Mouse (Mus musculus) urinary bladder, postnatal 36 days (tissue): Measurements from ENCODE around the gene Fam198a.

Source experiments
- DNase-seq, 2 experiments: peaks; one replicate each; pipeline ENCODE4 v3.0.0; 2022; ENCODE audit warnings: low spot score in 2 of 2, mixed read lengths in 1 of 2

The Fam198a gene

GRCm38 (mm10) chr9:121926634-121927405, 24.0 kb upstream of the Fam198a start:
- DNase-seq = no peak

GRCm38 (mm10) chr9:121927721-121928120, 23.1 kb upstream of the Fam198a start:
- no peak for DNase-seq

GRCm38 (mm10) chr9:121928498-121928897, 22.3 kb upstream of the Fam198a start:
- peak in 1 of 2 experiments; percentile 25 for DNase-seq

- no peak for DNase-seq
Observed at GRCm38 (mm10) chr9:121934856-121935255, 15.9 kb upstream of the Fam198a start.

DNA sequence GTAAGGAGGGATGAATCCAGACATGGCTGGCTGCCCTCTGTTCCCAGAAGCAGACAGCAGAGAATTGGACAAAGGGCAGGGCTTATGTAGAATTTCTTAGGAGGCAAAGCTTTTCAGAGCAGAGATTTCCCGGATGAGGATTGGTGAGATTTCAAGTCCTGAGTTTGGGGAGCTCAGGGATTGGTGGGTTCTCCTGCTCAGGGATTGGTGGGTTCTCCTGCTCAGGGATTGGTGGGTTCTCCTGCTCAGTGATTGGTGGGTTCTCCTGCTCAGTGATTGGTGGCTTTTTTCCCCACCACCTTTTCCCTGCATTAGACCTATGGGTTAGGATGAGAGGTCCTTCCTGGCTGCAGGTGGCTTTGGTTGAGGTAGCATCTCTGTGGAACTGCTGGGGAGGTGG, 13.8 kb upstream of the Fam198a start:
- no peak for DNase-seq

- DNase-seq = no peak
Observed at GRCm38 (mm10) chr9:121937451-121937864, 13.3 kb upstream of the Fam198a start.

- DNase-seq = no peak
Observed at GRCm38 (mm10) chr9:121937944-121938355, 12.8 kb upstream of the Fam198a start.

- no peak for DNase-seq
Observed at GRCm38 (mm10) chr9:121943005-121943404, 7.8 kb upstream of the Fam198a start.

DNA sequence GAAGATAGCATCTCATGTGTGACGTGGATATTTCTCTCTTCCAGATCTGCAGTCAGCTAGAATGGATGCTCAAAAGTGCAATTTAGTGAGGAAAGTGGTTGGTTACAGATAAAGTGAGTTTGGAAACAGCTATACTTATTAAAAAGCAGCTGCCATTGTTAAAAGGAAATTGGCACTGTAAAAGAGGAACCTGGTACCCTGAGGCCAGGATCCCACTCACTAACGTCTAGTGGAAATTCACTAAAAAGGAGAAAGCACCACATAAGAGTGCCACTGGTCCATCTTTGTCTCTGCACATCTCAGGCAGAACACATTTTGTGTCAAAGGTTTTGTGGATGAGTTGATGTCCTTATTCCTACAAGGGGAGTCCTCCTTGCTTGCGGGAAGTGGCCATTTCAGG, 7.2 kb upstream of the Fam198a start:
- DNase-seq = no peak

DNA sequence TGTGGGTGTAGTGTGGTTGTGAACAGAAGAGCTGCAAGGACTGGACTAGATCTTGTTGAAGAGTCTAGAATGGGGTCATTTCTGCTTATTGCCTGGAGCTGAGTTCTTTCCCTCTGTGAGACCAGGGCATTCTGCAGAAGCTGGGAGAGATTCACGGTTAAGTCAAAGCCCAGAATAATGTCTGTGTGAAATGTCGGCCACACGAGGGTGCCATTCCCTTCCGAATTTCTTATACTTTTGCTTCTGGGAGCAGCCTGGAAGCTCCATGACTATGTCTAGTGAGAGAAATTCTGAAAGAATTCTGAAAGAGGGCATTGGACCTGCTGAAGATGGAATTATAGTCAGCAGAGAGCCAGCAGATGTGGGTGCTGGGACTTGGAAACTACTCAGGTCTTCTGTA, 3.0 kb upstream of the Fam198a start:
- peak; percentile 51 to 67 for DNase-seq

DNA sequence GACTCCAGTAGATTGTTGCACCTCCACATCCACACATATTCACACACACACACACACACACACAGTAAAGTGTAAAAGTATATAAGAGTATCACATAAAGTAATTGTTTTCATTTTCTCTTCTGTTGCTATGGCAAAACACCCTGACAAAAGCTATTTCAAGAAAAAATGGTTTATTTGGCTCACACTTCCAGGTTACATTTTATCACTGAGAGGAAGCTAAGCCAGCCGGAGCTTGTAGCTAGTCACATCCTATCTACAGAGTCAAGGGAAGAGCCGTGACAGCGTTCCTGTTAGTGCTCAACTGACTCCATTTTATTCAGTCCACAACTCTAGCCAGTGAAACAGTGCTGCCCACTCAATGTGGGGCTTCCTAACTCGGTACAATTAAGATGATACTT, 2.4 kb upstream of the Fam198a start:
- no peak for DNase-seq

GRCm38 (mm10) chr9:121951114-121951423, 281 bp downstream of the Fam198a start:
- no peak for DNase-seq

DNA sequence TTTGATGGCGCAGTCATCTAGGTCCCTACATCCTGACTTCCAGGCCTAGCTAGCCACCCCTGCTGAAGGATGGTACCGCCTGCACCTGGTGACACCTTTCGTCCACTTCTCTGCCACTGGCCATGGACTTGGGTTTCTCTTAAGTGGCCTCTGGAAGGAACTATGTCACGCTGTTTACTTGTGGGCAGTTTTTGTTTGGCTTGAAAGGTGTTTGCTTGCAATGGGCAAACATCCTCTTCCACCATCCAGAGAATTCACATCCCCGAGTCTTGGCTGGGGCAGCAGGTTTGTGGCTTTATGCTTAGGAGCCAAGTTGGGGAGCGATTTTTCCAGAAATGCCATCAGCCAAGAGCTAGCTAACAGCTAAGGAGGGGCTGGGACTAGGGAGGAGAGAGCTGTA, 1.8 kb downstream of the Fam198a start:
- DNase-seq = no peak

DNA sequence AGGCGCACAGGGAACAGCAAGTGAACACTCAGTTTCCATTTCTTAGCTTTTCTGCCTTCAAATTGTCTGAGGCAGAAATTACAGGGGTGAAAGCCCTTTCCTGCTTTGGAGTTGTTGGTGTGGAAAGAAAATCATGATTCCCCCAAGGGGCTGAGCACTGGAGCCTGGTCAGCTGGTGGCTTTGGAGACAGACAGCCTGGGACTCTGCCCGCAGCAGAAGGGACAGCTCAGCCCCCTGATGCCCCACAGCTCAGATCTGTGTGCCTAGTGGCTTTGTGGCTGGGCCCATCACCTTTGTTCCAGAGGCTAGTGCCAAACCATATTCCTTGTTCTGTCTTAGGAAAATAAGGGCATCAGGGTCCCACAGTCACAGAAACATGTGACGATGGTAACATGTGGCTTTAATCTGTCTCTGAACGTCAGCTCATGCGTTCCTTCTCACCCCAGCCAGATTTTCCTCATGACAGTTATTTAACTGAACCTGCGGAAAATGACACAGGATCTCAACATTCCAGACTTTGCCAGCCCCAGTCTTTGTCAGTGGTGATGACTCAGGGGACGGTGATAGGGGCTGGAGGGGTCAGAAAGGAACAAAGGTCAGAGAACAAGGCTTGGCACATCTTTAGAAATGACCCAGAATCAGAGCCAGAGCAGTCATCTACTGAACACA, 9.3 kb downstream of the Fam198a start:
- DNase-seq = no peak

DNA sequence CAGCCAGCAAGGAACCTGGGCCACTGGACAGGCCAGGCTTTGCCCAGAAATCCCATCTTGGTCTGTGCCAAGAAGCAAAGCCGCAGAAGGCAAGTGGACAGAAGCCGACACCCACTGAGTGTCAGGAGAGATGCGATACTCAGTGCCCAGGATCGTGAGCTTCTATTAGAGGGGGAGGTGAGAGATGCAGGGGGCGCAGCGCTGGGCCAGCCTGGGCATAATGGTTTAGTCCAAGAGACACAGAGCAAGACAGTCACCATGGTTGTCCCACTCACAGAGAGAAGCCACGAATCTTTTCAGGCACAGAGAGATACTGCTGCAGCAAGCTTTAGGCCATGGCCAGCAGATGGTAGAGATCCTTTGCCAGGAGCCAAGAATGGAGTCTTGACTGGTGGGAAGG, 14.2 kb downstream of the Fam198a start:
- no peak for DNase-seq

DNA sequence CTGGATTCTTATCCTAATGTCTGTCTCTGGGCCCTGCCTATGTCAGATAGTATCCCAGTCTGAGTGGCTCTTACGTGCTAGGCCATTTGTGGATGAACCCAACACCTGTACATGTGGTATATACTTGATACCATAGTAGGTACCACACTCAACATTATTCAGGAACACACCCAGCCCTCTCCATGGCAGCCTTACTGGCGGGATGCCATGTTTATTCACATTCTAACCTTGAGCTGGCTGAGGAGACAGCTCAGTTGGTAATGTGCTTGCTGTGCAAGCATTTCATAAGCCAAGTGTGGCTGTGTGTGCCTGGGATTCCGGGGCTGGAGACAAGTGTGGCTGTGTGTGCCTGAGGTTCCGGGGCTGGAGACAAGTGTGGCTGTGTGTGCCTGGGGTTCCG, 17.5 kb downstream of the Fam198a start:
- no peak for DNase-seq

- no peak for DNase-seq
Observed at GRCm38 (mm10) chr9:121969841-121970381, 19.1 kb downstream of the Fam198a start.

DNA sequence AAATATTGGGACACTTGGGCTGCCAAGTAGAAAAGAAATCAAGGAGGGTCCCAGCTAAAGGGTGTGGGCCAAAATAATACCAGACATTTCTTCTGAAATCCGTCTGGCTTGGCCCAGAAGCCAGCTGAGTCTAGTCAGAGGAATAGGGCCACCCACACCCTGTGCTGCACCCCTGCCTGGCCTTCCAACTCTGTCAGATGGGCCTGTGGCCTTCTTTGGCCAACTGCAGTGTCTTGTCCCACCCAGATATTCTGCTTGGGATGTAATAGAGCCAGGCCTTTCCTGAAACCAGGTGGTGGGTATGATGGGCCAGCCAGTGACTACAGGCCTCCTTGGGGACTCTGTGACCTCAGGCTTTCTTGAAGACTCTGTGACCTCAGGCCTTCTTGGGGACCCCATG, 22.4 kb downstream of the Fam198a start:
- peak in 1 of 2 experiments; percentile 24 for DNase-seq

DNA sequence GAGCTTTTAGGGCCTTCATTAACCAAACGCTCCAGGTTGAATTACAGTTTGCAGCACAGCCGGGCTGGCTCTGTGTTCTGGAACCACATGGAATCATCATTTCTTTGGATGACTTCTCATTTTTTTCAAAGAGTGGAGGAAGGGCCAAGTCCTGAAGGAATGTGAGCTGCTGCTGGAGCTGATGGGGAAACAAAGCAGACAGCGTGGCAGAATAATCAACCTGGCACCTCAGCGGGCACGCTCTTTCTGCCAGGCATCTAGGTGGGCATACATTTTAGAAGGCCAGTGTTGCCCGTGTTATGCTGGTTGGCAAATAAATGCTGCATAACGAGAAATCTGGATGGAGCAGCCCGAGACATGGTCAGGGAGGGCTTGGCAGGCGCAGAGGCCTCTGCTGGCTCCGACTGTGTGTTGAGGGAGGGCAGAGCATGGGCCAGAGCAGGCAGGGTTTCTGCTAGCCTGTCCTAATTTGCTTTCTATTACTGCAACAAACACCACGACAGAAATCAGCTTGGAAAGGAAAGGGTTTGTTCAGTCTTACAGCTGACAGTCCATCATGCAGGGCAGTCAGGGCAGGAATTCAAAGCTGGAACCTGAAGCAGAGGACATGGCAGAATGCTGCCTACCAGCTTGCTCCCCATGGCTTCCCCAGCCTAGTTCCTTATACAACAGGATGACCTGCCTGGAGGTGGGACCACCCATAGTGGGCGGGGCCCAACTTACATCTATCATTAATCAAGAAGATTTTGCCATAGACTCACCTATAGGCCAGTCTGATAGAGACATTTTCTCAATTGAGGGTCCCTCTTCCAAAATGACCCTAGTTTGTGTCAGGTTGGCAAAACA, 23.6 kb downstream of the Fam198a start:
- DNase-seq = peak; percentile 17 to 47

DNA sequence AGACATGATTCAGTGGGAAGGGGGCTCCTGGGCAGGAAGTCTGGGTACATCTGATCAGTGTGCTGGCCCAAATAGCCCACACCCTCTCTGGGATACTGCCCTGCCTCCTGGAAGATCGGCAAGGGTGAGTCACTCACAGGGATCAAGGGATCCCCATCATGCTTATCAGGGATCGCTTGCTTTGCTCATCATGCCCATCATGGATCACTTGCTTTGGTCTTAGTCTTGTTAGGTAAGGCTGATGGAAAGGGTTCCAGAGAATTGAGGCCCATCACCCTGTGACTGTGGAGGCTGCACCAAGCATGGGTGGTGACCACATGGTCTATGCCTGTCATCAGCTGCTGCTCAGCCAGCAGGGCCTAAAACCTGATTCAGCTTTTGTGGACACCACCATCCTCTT, 24.5 kb downstream of the Fam198a start:
- peak in 1 of 2 experiments; percentile 15 for DNase-seq

DNA sequence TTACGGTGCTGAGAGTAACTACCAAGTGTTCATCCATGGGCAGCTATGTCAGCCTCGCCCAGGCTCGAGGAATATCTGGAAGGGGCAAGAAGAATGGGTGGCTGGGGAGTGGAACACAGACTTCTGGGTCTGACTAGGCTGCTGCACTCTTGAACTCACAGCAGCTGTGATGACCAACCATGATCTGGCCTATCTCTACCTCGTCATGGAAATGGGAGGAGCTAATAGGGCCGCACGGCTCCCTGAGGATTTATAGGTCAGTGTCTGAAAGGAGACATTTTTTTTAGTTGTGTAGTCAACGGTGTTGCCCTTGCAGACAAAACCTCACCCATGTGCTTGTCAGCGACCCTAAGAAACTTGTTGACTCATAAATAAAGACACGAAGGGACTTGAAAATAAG, 30.3 kb downstream of the Fam198a start:
- no peak for DNase-seq

DNA sequence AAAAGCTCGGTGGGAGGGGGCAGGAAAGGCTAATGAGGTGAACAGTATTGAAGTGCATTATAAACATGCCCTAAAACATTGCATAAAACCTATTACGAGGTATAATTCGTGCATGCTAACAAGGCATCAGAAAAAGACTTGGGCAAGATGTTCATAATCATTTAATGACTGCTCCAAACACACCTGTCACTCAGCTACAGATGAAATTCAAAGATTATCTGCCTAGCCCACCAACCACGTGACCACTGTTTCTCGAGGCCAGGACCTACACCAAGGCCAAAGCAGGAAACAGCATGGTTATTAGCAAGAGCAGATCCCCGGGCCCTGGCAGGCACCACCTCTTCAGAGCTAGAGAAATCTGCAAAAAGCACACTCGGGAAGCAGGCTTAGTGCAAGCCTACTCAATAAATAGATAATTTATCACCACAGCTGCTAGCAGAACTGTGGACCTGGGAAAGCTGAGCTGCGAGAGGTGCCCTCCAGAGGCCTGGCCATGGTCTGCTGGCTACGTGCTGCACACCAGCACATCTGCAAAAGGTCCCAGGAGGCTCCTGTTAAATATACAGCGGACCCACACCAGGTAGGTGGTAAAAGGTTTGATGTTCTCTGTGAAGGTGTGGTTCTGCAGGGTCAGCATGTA, 30.8 kb downstream of the Fam198a start:
- no peak for DNase-seq
